Mouse (Mus musculus) ZHBTc4 (cell line): ENCODE measurements at regions not wholly inside any gene's neighbourhood (a gene's known extent, or its start where the extent isn't known, plus 50 kb on each side); places are given as distances from the start of the nearest gene placed in this dataset.

Experiments
- DNase-seq: peaks from one replicate; pipeline ENCODE4 v3.0.0-alpha.2; 2011; ENCODE audit warnings: low read depth, low spot score

GRCm38 (mm10) chr1:83509356-83509755, 101.4 kb upstream of the Sphkap start:
- DNase-seq = no peak

- DNase-seq = no peak
Observed at GRCm38 (mm10) chr1:83505386-83505785, 97.4 kb upstream of the Sphkap start.

- no peak for DNase-seq
Observed at GRCm38 (mm10) chr1:83496888-83497287, 88.9 kb upstream of the Sphkap start.

- DNase-seq = no peak
Observed at GRCm38 (mm10) chr1:83496380-83496779, 88.4 kb upstream of the Sphkap start.

GRCm38 (mm10) chr1:83495022-83495421, 87.0 kb upstream of the Sphkap start:
- DNase-seq = no peak

- DNase-seq = no peak
Observed at GRCm38 (mm10) chr1:83479111-83479510, 71.1 kb upstream of the Sphkap start.
